Mouse (Mus musculus): ENCODE data around the gene Tns3.

DNA sequence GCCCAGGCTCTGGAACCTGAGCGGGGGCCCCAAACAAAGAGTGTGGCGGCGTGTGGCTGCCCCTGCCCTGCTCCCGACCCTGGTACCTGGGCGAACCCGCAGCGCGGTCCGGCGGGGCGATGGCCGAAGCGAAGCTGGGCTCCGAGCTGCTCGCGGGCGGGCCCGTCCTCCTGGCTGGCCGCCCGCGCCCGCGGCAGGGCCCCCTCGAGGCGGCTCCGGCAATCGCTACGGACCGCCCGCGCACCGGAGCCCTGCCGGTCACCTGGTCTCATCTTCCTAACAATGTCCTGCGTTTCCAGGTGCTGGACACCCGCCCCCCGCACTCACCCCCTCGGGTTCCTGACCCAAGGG, at the start of gene Tns3:
- TF ChIP-seq POLR2AphosphoS5 (IDR thresholded peaks at IDR 0.05; ENCODE audit: insufficient replicate concordance, low read depth, low read length) = no peak
- no peak for TF ChIP-seq CTCF (IDR thresholded peaks at IDR 0.05; ENCODE audit: low read depth, low read length)
- TF ChIP-seq GATA1 (IDR thresholded peaks at IDR 0.05; ENCODE audit: borderline replicate concordance, low read length) = no peak

All from G1E (cell line).